Mouse (Mus musculus) forebrain, embryonic 15.5 days (tissue): ENCODE measurements around the gene Hist1h2bp. TPM values are rescaled to one million over a fixed set of nuclear protein-coding genes. Genes with fewer than 3 reads are reported as not detected.
"Not testable (repeated sequence)": the region's sequence is repeated elsewhere in the genome, so short reads cannot be mapped to it uniquely, and the experiment has no call there.

ENCODE experiments used
- ATAC-seq: fragments of 200-750 bp; cut with Nextera tagmentation; replicated peaks from 2 replicates; pipeline ENCODE4 v1.8.0; 2017; ENCODE audit warnings: mild to moderate bottlenecking, moderate TSS enrichment, moderate library complexity
- H3K27ac ChIP-seq: fragments of 300-500 bp; sonication (generic); replicated peaks from 2 replicates; pipeline ENCODE4 v1.5.1; 2015; ENCODE audit warnings: mild to moderate bottlenecking, inconsistent platforms
- H3K27me3 ChIP-seq: fragments of 300-500 bp; sonication (generic); 2 replicates; pipeline ENCODE4 v1.6.1; 2015; ENCODE audit warnings: inconsistent platforms
- H3K36me3 ChIP-seq: fragments of 300-500 bp; sonication (generic); 2 replicates; pipeline ENCODE4 v1.6.1; 2015; ENCODE audit warnings: mild to moderate bottlenecking, inconsistent platforms
- H3K4me1 ChIP-seq: fragments of 300-500 bp; sonication (generic); 2 replicates; pipeline ENCODE4 v1.6.1; 2015; ENCODE audit warnings: inconsistent platforms
- H3K4me2 ChIP-seq: fragments of 300-500 bp; sonication (generic); replicated peaks from 2 replicates; pipeline ENCODE4 v1.6.1; 2015; ENCODE audit warnings: mild to moderate bottlenecking, inconsistent platforms
- H3K4me3 ChIP-seq: fragments of 300-500 bp; sonication (generic); 2 replicates; pipeline ENCODE4 v1.5.1; 2015; ENCODE audit warnings: mild to moderate bottlenecking, inconsistent platforms
- H3K9ac ChIP-seq: fragments of 300-500 bp; sonication (generic); replicated peaks from 2 replicates; pipeline ENCODE4 v1.6.1; 2015; ENCODE audit warnings: mild to moderate bottlenecking, inconsistent platforms
- H3K9me3 ChIP-seq: fragments of 300-500 bp; sonication (generic); 2 replicates; pipeline ENCODE4 v1.6.1; 2016; ENCODE audit warnings: inconsistent platforms
- WGBS: fragments of 180-500 bp; shearing (Covaris S2); methylation state at CpG from one replicate; pipeline ENCODE4 v1.1.7; 2015; ENCODE audit warnings: mixed read lengths; 5-methylcytosine and 5-hydroxymethylcytosine counted together
- polyA plus RNA-seq: library from polyadenylated mRNA; unstranded; fragments of >200 nt; fragmentation: Nextera tagmentation; extraction: Ambion mirVana; gene quantifications from 2 replicates; pipeline ENCODE4 v1.2.1, GENCODE M21; 2015

The Hist1h2bp gene
- 0.67 and 1.9 TPM in 2 replicates for polyA plus RNA-seq

DNA sequence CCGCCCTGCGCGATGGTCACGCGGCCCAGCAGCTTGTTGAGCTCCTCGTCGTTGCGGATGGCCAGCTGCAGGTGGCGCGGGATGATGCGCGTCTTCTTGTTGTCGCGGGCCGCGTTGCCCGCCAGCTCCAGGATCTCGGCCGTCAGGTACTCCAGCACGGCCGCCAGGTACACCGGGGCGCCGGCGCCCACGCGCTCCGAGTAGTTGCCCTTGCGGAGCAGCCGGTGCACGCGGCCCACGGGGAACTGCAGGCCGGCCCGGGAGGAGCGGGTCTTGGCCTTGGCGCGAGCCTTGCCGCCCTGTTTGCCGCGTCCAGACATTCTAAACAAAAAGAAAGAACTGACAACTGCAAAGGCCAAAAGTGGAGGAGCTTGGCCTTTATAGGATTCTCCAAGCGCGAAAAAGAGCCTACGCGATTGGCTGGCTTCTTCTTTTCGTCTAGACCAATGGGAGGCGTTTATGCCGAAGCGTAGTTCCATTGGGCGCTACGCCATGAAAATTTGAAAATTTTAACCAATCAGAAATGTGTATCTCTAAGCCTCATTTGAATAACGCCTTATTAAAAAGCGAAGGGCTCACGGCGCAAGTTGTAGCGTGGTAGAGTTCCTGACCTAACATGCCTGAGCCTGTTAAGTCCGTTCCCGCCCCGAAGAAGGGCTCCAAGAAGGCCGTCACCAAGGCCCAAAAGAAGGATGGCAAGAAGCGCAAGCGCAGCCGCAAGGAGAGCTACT, at the start of gene Hist1h2bp, which contains the start of gene Hist1h2an:
Hist1h2bp (plus strand) TSS at position 563 of the 731 bp plus-strand sequence.
Hist1h2an (minus strand) TSS at position 320 of the 731 bp plus-strand sequence.
- WGBS: under 1% methylated on average over 41 of the region's 63 CpGs
- H3K9me3 ChIP-seq, H3K27me3 ChIP-seq, H3K36me3 ChIP-seq: not testable (repeated sequence)
- H3K9ac ChIP-seq: peak within 1 kb of the TSS; percentile 49
- H3K4me3 ChIP-seq: peak within 1 kb of the TSS; percentile 42
- peak within 1 kb of the TSS; percentile 57 for H3K4me2 ChIP-seq
- H3K27ac ChIP-seq: peak within 1 kb of the TSS; percentile 88
- H3K4me1 ChIP-seq: peaks cover 42% of the 10 kb centered on the region
- ATAC-seq: peak; percentile 92

DNA sequence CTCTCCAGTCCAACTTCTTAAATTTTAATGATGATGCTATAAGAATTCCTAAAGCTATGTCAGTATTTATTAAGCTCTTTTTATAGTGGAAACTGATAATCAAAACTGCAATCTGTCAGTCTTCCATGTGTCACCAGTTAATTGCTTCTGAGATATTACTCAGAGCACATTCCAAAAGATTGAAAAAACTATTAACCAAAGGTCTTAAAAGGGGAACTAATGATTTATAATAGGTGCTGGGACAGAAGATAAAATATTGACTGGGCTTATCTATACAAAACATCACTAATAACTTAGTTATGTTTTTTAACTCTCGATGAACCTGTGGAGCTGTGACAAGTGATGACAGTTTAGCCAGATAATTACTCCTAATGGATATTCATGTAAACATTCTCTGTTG, 42.3 kb upstream of the Hist1h2bp start:
- H3K4me2 ChIP-seq: no peak overlapping the region
- WGBS: 94% methylated on average over 1 of the region's 1 CpGs
- H3K4me1 ChIP-seq: peaks cover 22% of the 10 kb centered on the region
- no peak overlapping the region for H3K27ac ChIP-seq
- no peaks in the 10 kb centered on the region for H3K9me3 ChIP-seq
- H3K9ac ChIP-seq: no peak overlapping the region
- H3K36me3 ChIP-seq: no peaks in the 10 kb centered on the region
- H3K4me3 ChIP-seq: no peak overlapping the region
- H3K27me3 ChIP-seq: no peaks in the 10 kb centered on the region
- ATAC-seq: no peak

DNA sequence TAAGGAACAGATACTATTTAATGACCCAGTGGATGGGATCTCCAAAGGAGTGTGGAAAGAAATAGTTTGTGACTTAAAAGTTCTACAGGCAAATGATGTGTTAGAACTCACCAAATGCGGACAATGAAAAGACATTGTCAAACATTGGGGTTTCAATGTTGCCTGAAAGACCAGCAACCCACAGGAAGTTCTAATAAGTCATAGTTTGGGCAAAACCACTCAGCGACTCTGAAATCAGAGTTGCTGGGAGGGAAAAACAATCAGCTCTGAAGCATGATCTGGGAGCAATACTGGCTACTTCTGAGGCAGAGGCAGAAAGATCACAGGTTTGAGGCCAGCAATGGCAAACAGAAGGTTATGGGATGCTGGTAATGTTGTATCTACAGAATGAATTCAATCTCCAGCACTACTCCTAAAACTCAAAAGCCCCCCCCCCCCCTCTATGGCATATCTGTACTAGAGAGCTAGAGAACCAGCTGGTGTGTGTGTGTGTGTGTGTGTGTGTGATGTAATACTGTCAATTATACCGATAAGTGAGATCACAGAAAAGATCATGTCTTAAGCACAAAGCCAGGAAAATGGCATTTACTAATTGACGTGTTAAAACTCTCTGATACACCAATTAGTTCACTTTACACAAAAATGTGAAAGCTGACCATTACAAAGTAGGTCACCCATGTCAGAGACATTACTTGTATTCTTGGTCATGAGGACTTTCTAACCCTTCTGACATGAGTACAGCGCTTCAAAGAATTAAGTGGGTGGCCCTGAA, 37.7 kb upstream of the Hist1h2bp start:
- Histone ChIP-seq H3K4me1 (peaks cover 40% of the 10 kb centered on the region), H3K36me3 (no peaks in the 10 kb centered on the region), H3K9me3 (no peaks in the 10 kb centered on the region), H3K9ac (peak overlapping the region; percentile 57), H3K4me3 (peak overlapping the region; percentile 52), H3K27ac (peak overlapping the region; percentile 97), H3K4me2 (peak overlapping the region; percentile 86), H3K27me3 (no peaks in the 10 kb centered on the region)
- ATAC-seq: no peak
- WGBS: 3% methylated on average over 5 of the region's 5 CpGs

DNA sequence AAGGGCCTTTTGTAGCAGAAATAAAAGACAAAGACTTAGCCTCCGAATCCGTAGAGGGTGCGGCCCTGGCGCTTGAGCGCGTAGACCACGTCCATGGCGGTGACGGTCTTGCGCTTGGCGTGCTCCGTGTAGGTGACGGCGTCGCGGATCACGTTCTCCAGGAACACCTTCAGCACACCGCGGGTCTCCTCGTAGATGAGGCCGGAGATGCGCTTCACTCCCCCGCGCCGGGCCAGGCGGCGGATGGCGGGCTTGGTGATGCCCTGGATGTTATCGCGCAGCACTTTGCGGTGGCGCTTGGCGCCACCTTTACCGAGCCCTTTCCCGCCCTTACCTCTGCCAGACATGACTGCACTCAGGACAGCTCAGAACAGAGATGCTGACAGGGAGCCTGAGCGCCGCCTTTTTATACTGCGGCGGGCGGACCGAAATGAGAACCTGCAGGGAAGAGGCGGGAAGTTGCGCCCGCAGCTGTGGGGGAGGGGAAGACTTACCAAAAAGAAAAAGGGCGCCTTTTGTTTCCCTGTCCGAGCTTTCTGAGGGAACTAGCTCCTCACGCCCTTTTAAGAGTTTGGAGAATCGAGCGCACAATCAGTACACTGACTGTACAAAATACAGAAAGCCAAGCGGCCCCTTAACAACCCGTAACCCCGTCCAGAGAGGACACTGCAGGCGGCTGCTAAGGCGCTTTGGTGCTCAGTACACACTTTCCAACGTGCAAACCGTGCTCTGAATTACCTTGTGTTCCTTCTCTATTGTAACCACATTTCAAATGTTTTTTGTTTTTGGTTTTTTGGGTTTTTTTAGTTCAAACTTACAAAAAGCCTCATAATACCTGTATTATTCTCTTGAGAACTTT, 36.9 kb upstream of the Hist1h2bp start, which contains the start of gene Hist1h4k:
Hist1h4k (minus strand) TSS at position 347 of the 859 bp plus-strand sequence.
- Histone ChIP-seq H3K4me3 (peak within 1 kb of the TSS; percentile 52), H3K27ac (peak within 1 kb of the TSS; percentile 97), H3K9ac (peak within 1 kb of the TSS; percentile 57), H3K4me2 (peak within 1 kb of the TSS; percentile 86), H3K4me1 (peaks cover 45% of the 10 kb centered on the region)
- peak; percentile 84 for ATAC-seq
- not testable (repeated sequence) for H3K36me3 ChIP-seq, H3K27me3 ChIP-seq, H3K9me3 ChIP-seq
- under 1% methylated on average over 48 of the region's 56 CpGs for WGBS

DNA sequence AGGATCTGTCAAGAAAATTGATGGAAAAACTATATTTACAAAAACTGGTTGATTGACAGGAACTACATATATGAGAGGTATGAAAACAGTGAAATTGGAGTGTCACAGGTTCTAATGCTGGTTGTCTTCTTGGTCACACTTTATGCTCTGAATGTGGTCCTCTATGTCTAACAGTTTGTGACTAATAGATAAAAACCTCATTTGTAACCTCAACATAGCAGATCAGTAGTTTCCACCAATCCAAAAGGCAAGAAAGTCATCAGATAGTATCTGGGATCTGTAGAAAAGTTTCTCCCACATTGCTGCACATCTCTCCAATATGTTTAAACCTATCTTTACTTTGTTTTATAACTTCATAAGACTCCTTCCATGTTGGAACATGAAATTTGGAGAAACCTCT, 35.8 kb upstream of the Hist1h2bp start:
- Histone ChIP-seq H3K27me3 (no peaks in the 10 kb centered on the region), H3K36me3 (no peaks in the 10 kb centered on the region), H3K9me3 (no peaks in the 10 kb centered on the region), H3K9ac (no peak overlapping the region), H3K27ac (peak overlapping the region; percentile 96; the same call in 1 of the 2 replicates), H3K4me2 (no peak overlapping the region), H3K4me1 (peaks cover 49% of the 10 kb centered on the region), H3K4me3 (no peak overlapping the region)
- ATAC-seq: no peak

DNA sequence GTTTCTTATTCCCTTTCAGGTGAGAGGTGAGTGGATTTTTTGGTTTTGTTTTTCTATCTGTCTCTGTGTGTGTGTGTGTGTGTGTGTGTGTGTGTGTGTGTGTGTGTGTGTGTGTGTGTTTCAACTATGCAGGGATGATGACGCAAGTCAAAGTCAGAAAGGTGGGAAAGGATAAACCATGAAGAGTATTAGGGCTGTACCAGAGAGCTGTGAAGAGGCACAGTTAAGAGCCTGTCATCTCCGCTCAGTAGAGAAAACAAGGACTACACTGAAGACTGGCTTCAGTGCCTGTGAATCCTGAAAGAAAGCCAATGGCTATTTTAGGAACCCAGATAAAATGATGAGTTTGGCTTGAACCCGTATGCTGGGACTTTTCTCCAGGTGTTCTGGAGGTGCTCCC, 35.4 kb upstream of the Hist1h2bp start:
- 70% methylated on average over 3 of the region's 3 CpGs for WGBS
- peak overlapping the region; percentile 96 for H3K27ac ChIP-seq
- no peak for ATAC-seq
- no peak overlapping the region for H3K4me3 ChIP-seq
- H3K36me3 ChIP-seq: no peaks in the 10 kb centered on the region
- no peak overlapping the region for H3K4me2 ChIP-seq
- no peaks in the 10 kb centered on the region for H3K9me3 ChIP-seq
- no peak overlapping the region for H3K9ac ChIP-seq
- peaks cover 52% of the 10 kb centered on the region for H3K4me1 ChIP-seq
- H3K27me3 ChIP-seq: no peaks in the 10 kb centered on the region

DNA sequence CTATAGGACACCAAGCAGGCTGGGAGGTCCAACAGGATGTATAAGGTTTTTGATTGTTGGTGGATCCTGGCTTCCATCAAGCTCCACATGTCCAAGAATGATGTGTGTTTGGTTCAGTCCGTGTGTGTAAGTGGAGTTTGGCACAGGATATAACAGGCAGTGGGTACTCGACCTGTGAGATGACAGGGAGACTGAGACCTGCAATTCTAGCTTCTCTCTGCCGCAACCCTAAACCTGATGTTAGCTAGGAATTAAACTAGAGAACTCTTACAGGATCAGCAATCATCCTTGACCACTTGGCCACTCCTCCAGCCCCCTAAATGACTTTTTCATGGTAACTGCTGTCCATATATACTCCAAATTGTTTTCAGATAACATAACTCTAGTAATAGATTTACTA, 34.9 kb upstream of the Hist1h2bp start:
- WGBS: 51% methylated on average over 3 of the region's 3 CpGs
- no peak for ATAC-seq
- H3K9ac ChIP-seq: no peak overlapping the region

DNA sequence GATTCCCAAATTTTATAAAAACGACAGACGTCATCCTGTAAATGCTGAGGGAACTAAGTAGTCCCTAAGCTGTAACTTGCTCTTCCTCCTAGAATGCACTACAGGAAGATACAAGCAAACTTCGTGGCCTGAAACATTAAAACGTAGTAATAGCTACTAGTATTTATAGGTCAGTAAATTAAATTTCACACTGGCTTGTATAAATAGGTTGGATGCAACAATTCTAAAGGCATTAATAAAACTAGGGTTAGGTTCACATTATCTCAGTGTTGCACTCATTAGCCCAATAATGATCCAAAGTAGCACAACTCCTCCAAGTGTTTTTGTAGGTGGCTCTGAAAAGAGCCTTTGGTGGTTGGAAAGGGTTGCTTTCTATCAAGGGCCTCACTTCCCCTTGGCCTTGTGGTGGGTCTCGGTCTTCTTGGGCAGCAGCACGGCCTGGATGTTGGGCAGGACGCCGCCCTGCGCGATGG, 34.2 kb upstream of the Hist1h2bp start:
- no peak for ATAC-seq
- no peaks in the 10 kb centered on the region for H3K27me3 ChIP-seq
- H3K27ac ChIP-seq: peak overlapping the region; percentile 96
- H3K4me2 ChIP-seq: peak overlapping the region; percentile 82
- 2% methylated on average over 10 of the region's 10 CpGs for WGBS
- no peaks in the 10 kb centered on the region for H3K36me3 ChIP-seq
- H3K4me1 ChIP-seq: peaks cover 44% of the 10 kb centered on the region
- peak overlapping the region; percentile 59 for H3K9ac ChIP-seq
- H3K9me3 ChIP-seq: no peaks in the 10 kb centered on the region
- H3K4me3 ChIP-seq: peak overlapping the region; percentile 47

More for the DNA sequence above, 34.9 kb upstream of the Hist1h2bp start:
- H3K4me2 ChIP-seq: peak overlapping the region; percentile 82; the same call in 1 of the 2 replicates
- no peaks in the 10 kb centered on the region for H3K36me3 ChIP-seq
- peak overlapping the region; percentile 96 for H3K27ac ChIP-seq
- no peaks in the 10 kb centered on the region for H3K9me3 ChIP-seq
- H3K4me3 ChIP-seq: peak overlapping the region; percentile 47; the same call in 1 of the 2 replicates
- no peaks in the 10 kb centered on the region for H3K27me3 ChIP-seq
- peaks cover 48% of the 10 kb centered on the region for H3K4me1 ChIP-seq

DNA sequence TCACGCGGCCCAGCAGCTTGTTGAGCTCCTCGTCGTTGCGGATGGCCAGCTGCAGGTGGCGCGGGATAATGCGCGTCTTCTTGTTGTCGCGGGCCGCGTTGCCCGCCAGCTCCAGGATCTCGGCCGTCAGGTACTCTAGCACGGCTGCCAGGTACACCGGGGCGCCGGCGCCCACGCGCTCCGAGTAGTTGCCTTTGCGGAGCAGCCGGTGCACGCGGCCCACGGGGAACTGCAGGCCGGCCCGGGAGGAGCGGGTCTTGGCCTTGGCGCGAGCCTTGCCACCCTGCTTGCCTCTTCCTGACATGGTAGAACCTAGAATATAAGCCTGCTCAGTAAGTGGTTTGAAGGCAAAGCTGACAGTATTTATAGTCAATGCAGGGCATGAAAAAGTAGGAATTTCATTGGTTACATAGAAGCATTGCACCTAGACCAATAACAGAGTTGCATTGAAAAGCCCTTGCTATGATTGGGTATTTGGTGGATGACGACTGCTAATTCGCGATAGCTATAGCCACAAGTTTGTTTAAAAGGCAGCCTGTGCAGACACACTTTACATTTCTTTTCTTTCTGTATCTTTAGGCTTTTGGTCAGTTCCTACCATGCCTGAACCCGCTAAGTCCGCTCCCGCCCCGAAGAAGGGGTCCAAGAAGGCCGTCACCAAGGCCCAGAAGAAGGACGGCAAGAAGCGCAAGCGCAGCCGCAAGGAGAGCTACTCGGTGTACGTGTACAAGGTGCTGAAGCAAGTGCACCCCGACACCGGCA, 33.6 kb upstream of the Hist1h2bp start, which contains the start of the genes Hist1h2ak and Hist1h2bn:
Hist1h2ak (minus strand) TSS at position 304 of the 762 bp plus-strand sequence.
Hist1h2bn (plus strand) TSS at position 600 of the 762 bp plus-strand sequence.
- peak; percentile 96 for ATAC-seq
- WGBS: 1% methylated on average over 49 of the region's 50 CpGs
- H3K27ac ChIP-seq: peak within 1 kb of the TSS; percentile 96

DNA sequence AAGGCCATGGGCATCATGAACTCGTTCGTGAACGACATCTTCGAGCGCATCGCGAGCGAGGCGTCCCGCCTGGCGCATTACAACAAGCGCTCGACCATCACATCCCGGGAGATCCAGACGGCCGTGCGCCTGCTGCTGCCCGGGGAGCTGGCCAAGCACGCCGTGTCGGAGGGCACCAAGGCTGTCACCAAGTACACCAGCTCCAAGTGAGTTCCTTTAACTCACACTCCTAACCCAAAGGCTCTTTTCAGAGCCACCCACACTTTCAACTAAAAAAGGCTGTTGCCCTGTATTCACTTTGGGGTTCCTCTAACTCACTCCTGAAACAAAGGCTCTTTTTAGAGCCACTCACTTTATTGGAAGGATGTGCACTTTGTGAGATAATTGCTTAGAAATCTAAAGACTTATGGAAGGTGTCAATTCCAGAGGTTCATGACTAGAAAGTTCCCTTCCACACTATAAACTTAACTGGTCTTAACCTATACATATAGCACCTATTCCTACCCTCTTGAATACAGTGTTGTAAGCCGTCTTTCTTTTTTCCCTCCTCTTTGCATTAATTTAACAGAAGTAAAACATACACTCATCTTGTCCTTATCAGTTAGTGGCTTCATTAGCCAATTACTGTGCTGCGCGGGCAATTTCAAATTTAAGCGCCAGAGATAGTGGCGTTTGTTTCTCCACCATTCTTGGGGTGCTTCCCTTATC, 32.8 kb upstream of the Hist1h2bp start:
- Histone ChIP-seq H3K27ac (peak overlapping the region; percentile 96), H3K9ac (peak overlapping the region; percentile 46), H3K4me3 (peak overlapping the region; percentile 47), H3K4me2 (peak overlapping the region; percentile 82), H3K4me1 (peaks cover 32% of the 10 kb centered on the region)
- H3K27me3 ChIP-seq, H3K36me3 ChIP-seq, H3K9me3 ChIP-seq: not testable (repeated sequence)
- 0% methylated on average over 12 of the region's 26 CpGs for WGBS
- peak; percentile 4; the same call in 1 of the 2 replicates for ATAC-seq

More for the DNA sequence above, 33.6 kb upstream of the Hist1h2bp start, which contains the start of the genes Hist1h2ak and Hist1h2bn:
- Histone ChIP-seq H3K4me1 (peaks cover 39% of the 10 kb centered on the region), H3K4me2 (peak within 1 kb of the TSS; percentile 82), H3K9ac (peak within 1 kb of the TSS; percentile 59), H3K4me3 (peak within 1 kb of the TSS; percentile 47)
- H3K36me3 ChIP-seq, H3K9me3 ChIP-seq, H3K27me3 ChIP-seq: not testable (repeated sequence)
